In the genomic region with DNA sequence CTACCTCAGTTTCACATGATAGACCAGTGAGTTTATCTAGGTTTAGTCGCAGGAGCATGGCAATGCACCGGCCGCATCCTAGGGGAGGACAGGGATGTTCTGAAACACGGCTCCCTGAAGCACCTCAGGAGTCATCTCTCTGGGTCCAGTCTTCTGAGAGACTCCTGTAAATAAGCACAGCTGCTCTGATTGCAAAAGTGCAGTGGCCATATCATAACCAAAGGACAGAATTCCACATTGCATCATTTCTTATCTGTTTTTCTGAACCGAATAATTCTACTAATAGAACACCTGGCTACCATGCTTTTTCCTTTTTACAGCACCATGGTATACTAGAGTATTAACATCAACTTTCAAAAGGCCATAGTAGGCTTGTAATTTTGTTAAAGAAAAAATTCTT, we compare ENCODE assay signal across 13 mouse cellular contexts.
"Had no signal": no experiment of that assay in that cellular context is flagged by ENCODE, and none has a peak within 500 bp of the region (broad histone marks: within the 10 kb centered on the region; RNA-seq: fewer than 3 reads in every experiment).

No protein-coding gene starts in this region.

- H3K4me3 ChIP-seq: kidney, embryonic 15.5 days; limb, embryonic 13.5 days; lung, embryonic 15.5 days; midbrain, embryonic 12.5 days; stomach, embryonic 15.5 days had no signal

- H3K9ac ChIP-seq: kidney, embryonic 15.5 days; limb, embryonic 13.5 days; liver, embryonic 14.5 days; lung, embryonic 15.5 days; midbrain, embryonic 12.5 days; stomach, embryonic 15.5 days had no signal

- H3K9me3 ChIP-seq: kidney, embryonic 15.5 days; limb, embryonic 13.5 days; lung, embryonic 15.5 days; midbrain, embryonic 12.5 days; stomach, embryonic 15.5 days had no signal

- H3K4me2 ChIP-seq: kidney, embryonic 15.5 days; limb, embryonic 13.5 days; lung, embryonic 15.5 days; midbrain, embryonic 12.5 days; stomach, embryonic 15.5 days had no signal

- H3K4me1 ChIP-seq: kidney, embryonic 15.5 days; lung, embryonic 15.5 days; stomach, embryonic 15.5 days had no signal

- H3K27ac ChIP-seq: kidney, embryonic 15.5 days; limb, embryonic 13.5 days; liver, embryonic 14.5 days; lung, embryonic 15.5 days; midbrain, embryonic 12.5 days; stomach, embryonic 15.5 days had no signal

- H3K27me3 ChIP-seq: kidney, embryonic 15.5 days; limb, embryonic 13.5 days; lung, embryonic 15.5 days; midbrain, embryonic 12.5 days; stomach, embryonic 15.5 days had no signal

- H3K36me3 ChIP-seq: kidney, embryonic 15.5 days; limb, embryonic 13.5 days; lung, embryonic 15.5 days; midbrain, embryonic 12.5 days; stomach, embryonic 15.5 days had no signal

- DNase-seq: kidney, adult 2 months; kidney, postnatal 14 days; left cerebral cortex, postnatal 4 days; right cerebral cortex, postnatal 14 days; thymus, adult 2 months; thymus, postnatal 25 days had no signal

- ATAC-seq: midbrain, embryonic 16.5 days had no signal
